Mouse (Mus musculus) gastrocnemius, postnatal 4 days (tissue): Measurements from ENCODE around the gene Myh11. TPM values are rescaled to one million over a fixed set of nuclear protein-coding genes. Genes with fewer than 3 reads are reported as not detected.

Experiments used
- DNase-seq, 2 experiments: peaks; one replicate each; pipeline ENCODE4 v3.0.0; 2021 to 2022; ENCODE audit warnings: low spot score in 2 of 2, mixed read lengths in 2 of 2
- total RNA-seq, 2 experiments: library from RNA; stranded (reverse); gene quantifications; 2 replicates each; pipeline ENCODE4 v1.2.3; 2021

Gene Myh11
- total RNA-seq, 2 experiments from 2014 or later = 20.9 to 30.4 TPM

- DNase-seq = no peak
These were observed 18.7 kb downstream of the Myh11 start for GRCm38 (mm10) chr16:14272374-14272965.

- DNase-seq = no peak
These were observed 25.8 kb downstream of the Myh11 start for GRCm38 (mm10) chr16:14265203-14265920.

- no peak for DNase-seq
These were observed 26.7 kb downstream of the Myh11 start for GRCm38 (mm10) chr16:14264504-14264903.

- no peak for DNase-seq
These were observed 27.9 kb downstream of the Myh11 start for GRCm38 (mm10) chr16:14263241-14263640.

- DNase-seq = no peak
These were observed 28.8 kb downstream of the Myh11 start for GRCm38 (mm10) chr16:14262410-14262809.

- peak in 1 of 2 experiments; percentile 30 for DNase-seq
These were observed 32.3 kb downstream of the Myh11 start for GRCm38 (mm10) chr16:14258856-14259255.

GRCm38 (mm10) chr16:14253586-14253985 lies 37.6 kb downstream of the Myh11 start:
- DNase-seq = no peak

- no peak for DNase-seq
These were observed 38.3 kb downstream of the Myh11 start for GRCm38 (mm10) chr16:14252877-14253276.

- no peak for DNase-seq
These were observed 41.3 kb downstream of the Myh11 start for GRCm38 (mm10) chr16:14249913-14250312.

GRCm38 (mm10) chr16:14242553-14242952 lies 48.6 kb downstream of the Myh11 start:
- DNase-seq = no peak

GRCm38 (mm10) chr16:14242059-14242458 lies 49.1 kb downstream of the Myh11 start:
- DNase-seq = no peak

GRCm38 (mm10) chr16:14237100-14237723 lies 54.0 kb downstream of the Myh11 start:
- DNase-seq = peak; percentile 56 to 72

GRCm38 (mm10) chr16:14215156-14215555 lies 76.0 kb downstream of the Myh11 start:
- no peak for DNase-seq

GRCm38 (mm10) chr16:14198798-14199197 lies 92.4 kb downstream of the Myh11 start:
- no peak for DNase-seq

GRCm38 (mm10) chr16:14195427-14195826 lies 95.7 kb downstream of the Myh11 start:
- DNase-seq = peak in 1 of 2 experiments; percentile 31

GRCm38 (mm10) chr16:14194164-14194950 lies 96.8 kb downstream of the Myh11 start:
- no peak for DNase-seq

GRCm38 (mm10) chr16:14185516-14185915 lies 105.7 kb downstream of the Myh11 start:
- no peak for DNase-seq

GRCm38 (mm10) chr16:14183856-14184255 lies 107.3 kb downstream of the Myh11 start:
- no peak for DNase-seq

- DNase-seq = no peak
These were observed 108.8 kb downstream of the Myh11 start for GRCm38 (mm10) chr16:14182360-14182759.

GRCm38 (mm10) chr16:14180163-14180733 lies 110.9 kb downstream of the Myh11 start:
- DNase-seq = no peak

GRCm38 (mm10) chr16:14178041-14178440 lies 113.1 kb downstream of the Myh11 start:
- DNase-seq = no peak
